Mouse (Mus musculus) hindbrain, embryonic 10.5 days (tissue): Measurements from ENCODE around the gene Mmp11. TPM values are rescaled to one million over a fixed set of nuclear protein-coding genes. Genes with fewer than 3 reads are reported as not detected.
A peak's percentile ranks its signal among the peaks of the same experiment; 100 is the strongest.

Experiments used
- DNase-seq: peaks from one replicate; pipeline ENCODE4 v3.0.0-alpha.2; 2017; ENCODE audit warnings: low spot score
- H3K27ac ChIP-seq: fragments of 300-500 bp; sonication (generic); 2 replicates; pipeline ENCODE4 v1.5.1; 2016; ENCODE audit warnings: mild to moderate bottlenecking, moderate library complexity
- H3K27me3 ChIP-seq: fragments of 300-500 bp; sonication (generic); 2 replicates; pipeline ENCODE4 v1.6.1; 2016; ENCODE audit warnings: mild to moderate bottlenecking; ENCODE audit not compliant: poor library complexity, insufficient read depth, severe bottlenecking
- H3K36me3 ChIP-seq: fragments of 300-500 bp; sonication (generic); 2 replicates; pipeline ENCODE4 v1.6.1; 2016; ENCODE audit warnings: mild to moderate bottlenecking, moderate library complexity
- H3K4me1 ChIP-seq: fragments of 300-500 bp; sonication (generic); replicated peaks from 2 replicates; pipeline ENCODE4 v1.6.1; 2016; ENCODE audit warnings: mild to moderate bottlenecking
- H3K4me3 ChIP-seq: fragments of 300-500 bp; sonication (generic); 2 replicates; pipeline ENCODE4 v1.5.1; 2016; ENCODE audit warnings: mild to moderate bottlenecking, moderate library complexity
- H3K9me3 ChIP-seq: fragments of 300-500 bp; sonication (generic); 2 replicates; pipeline ENCODE4 v1.6.1; 2016; ENCODE audit warnings: mild to moderate bottlenecking, moderate library complexity
- WGBS: fragments of 180-500 bp; shearing (Covaris S2); methylation state at CpG from one replicate; pipeline ENCODE4 v1.1.7; 2016; 5-methylcytosine and 5-hydroxymethylcytosine counted together
- polyA plus RNA-seq: library from polyadenylated mRNA; unstranded; fragments of >200 nt; fragmentation: Nextera tagmentation; extraction: Ambion mirVana; gene quantifications from 2 replicates; pipeline ENCODE4 v1.2.1, GENCODE M21; 2016

Gene Mmp11
- polyA plus RNA-seq, 1 experiment from 2014 or later = 41.3 TPM

GRCm38 (mm10) chr10:75932081-75932678 is 4.1 kb downstream of the Mmp11 start:
- Histone ChIP-seq H3K4me1 (peaks cover 49% of the 10 kb centered on the region), H3K9me3 (no peaks in the 10 kb centered on the region), H3K27me3 (peaks cover 84% of the 10 kb centered on the region), H3K27ac (peak overlapping the region; percentile 91), H3K36me3 (peaks cover 9% of the 10 kb centered on the region; the same call in 1 of the 2 replicates), H3K4me3 (peak overlapping the region; percentile 70)
- peak; percentile 78 for DNase-seq
- WGBS = 1% methylated on average over 44 of the region's 44 CpGs

GRCm38 (mm10) chr10:75931311-75931710 is 5.0 kb downstream of the Mmp11 start:
- H3K9me3 ChIP-seq = no peaks in the 10 kb centered on the region
- peaks cover 80% of the 10 kb centered on the region for H3K27me3 ChIP-seq
- WGBS = 19% methylated on average over 7 of the region's 7 CpGs
- H3K4me3 ChIP-seq = peak overlapping the region; percentile 70
- peaks cover 47% of the 10 kb centered on the region for H3K4me1 ChIP-seq
- H3K27ac ChIP-seq = peak overlapping the region; percentile 45; the same call in 1 of the 2 replicates
- peaks cover 17% of the 10 kb centered on the region for H3K36me3 ChIP-seq
- no peak for DNase-seq

GRCm38 (mm10) chr10:75930304-75930703 is 6.0 kb downstream of the Mmp11 start:
- no peaks in the 10 kb centered on the region for H3K9me3 ChIP-seq
- no peak overlapping the region; the same call in 1 of the 2 replicates for H3K4me3 ChIP-seq
- peaks cover 25% of the 10 kb centered on the region for H3K36me3 ChIP-seq
- no peak overlapping the region for H3K27ac ChIP-seq
- DNase-seq = no peak
- peaks cover 70% of the 10 kb centered on the region for H3K27me3 ChIP-seq
- WGBS = 39% methylated on average over 6 of the region's 6 CpGs
- H3K4me1 ChIP-seq = peaks cover 37% of the 10 kb centered on the region

- 73% methylated on average over 13 of the region's 13 CpGs for WGBS
- Histone ChIP-seq H3K36me3 (peaks cover 44% of the 10 kb centered on the region), H3K27ac (no peak overlapping the region), H3K9me3 (no peaks in the 10 kb centered on the region), H3K4me1 (peaks cover 29% of the 10 kb centered on the region), H3K27me3 (peaks cover 31% of the 10 kb centered on the region), H3K4me3 (no peak overlapping the region)
- no peak for DNase-seq
Measured at GRCm38 (mm10) chr10:75926396-75926795, 9.9 kb downstream of the Mmp11 start.

- peaks cover 49% of the 10 kb centered on the region for H3K36me3 ChIP-seq
- no peak for DNase-seq
- H3K4me1 ChIP-seq = peaks cover 31% of the 10 kb centered on the region
- no peak overlapping the region for H3K27ac ChIP-seq
- no peaks in the 10 kb centered on the region for H3K9me3 ChIP-seq
- WGBS = 69% methylated on average over 2 of the region's 2 CpGs
- H3K27me3 ChIP-seq = peaks cover 10% of the 10 kb centered on the region; the same call in 1 of the 2 replicates
- no peak overlapping the region for H3K4me3 ChIP-seq
Measured at GRCm38 (mm10) chr10:75924324-75924723, 12.0 kb downstream of the Mmp11 start.

- H3K27ac ChIP-seq = peak overlapping the region; percentile 98
- H3K4me1 ChIP-seq = peaks cover 49% of the 10 kb centered on the region
- DNase-seq = no peak
- WGBS = 7% methylated on average over 22 of the region's 22 CpGs
- H3K36me3 ChIP-seq = peaks cover 61% of the 10 kb centered on the region
- H3K27me3 ChIP-seq = 0 out of 2 replicates have a peak, but pooled peaks cover 5% of the 10 kb centered on the region
- no peaks in the 10 kb centered on the region for H3K9me3 ChIP-seq
- H3K4me3 ChIP-seq = peak overlapping the region; percentile 83
Measured at GRCm38 (mm10) chr10:75921726-75922560, 14.4 kb downstream of the Mmp11 start.

GRCm38 (mm10) chr10:75921026-75921725 is 15.1 kb downstream of the Mmp11 start, which contains the start of gene Smarcb1:
Gene Smarcb1 (minus strand): TSS chr10:75921617.
- Histone ChIP-seq H3K4me3 (peak within 1 kb of the TSS; percentile 83), H3K4me1 (peaks cover 49% of the 10 kb centered on the region), H3K27ac (peak within 1 kb of the TSS; percentile 98), H3K27me3 (no peaks in the 10 kb centered on the region), H3K9me3 (no peaks in the 10 kb centered on the region), H3K36me3 (peaks cover 61% of the 10 kb centered on the region)
- under 1% methylated on average over 76 of the region's 76 CpGs for WGBS
- peak; percentile 94 for DNase-seq

- H3K4me1 ChIP-seq = peaks cover 49% of the 10 kb centered on the region
- no peak for DNase-seq
- 0 out of 2 replicates have a peak overlapping the region, but pooled peaks have one; percentile 20 for H3K4me3 ChIP-seq
- H3K27ac ChIP-seq = peak overlapping the region; percentile 29; the same call in 1 of the 2 replicates
- H3K9me3 ChIP-seq = no peaks in the 10 kb centered on the region
- H3K36me3 ChIP-seq = peaks cover 65% of the 10 kb centered on the region
- 87% methylated on average over 5 of the region's 5 CpGs for WGBS
- no peaks in the 10 kb centered on the region for H3K27me3 ChIP-seq
Measured at GRCm38 (mm10) chr10:75919026-75919425, 17.3 kb downstream of the Mmp11 start.

- no peak for DNase-seq
- Histone ChIP-seq H3K4me1 (peaks cover 34% of the 10 kb centered on the region), H3K27ac (no peak overlapping the region), H3K27me3 (no peaks in the 10 kb centered on the region), H3K4me3 (no peak overlapping the region), H3K36me3 (peaks cover 78% of the 10 kb centered on the region), H3K9me3 (no peaks in the 10 kb centered on the region)
- 82% methylated on average over 8 of the region's 8 CpGs for WGBS
Measured at GRCm38 (mm10) chr10:75916840-75917239, 19.5 kb downstream of the Mmp11 start.

GRCm38 (mm10) chr10:75915557-75915956 is 20.7 kb downstream of the Mmp11 start:
- Histone ChIP-seq H3K4me1 (peaks cover 30% of the 10 kb centered on the region), H3K27me3 (no peaks in the 10 kb centered on the region), H3K36me3 (peaks cover 91% of the 10 kb centered on the region), H3K27ac (no peak overlapping the region), H3K4me3 (no peak overlapping the region), H3K9me3 (no peaks in the 10 kb centered on the region)
- WGBS = 93% methylated on average over 7 of the region's 7 CpGs
- no peak for DNase-seq

GRCm38 (mm10) chr10:75913013-75913589 is 23.2 kb downstream of the Mmp11 start:
- peaks cover 98% of the 10 kb centered on the region for H3K36me3 ChIP-seq
- no peaks in the 10 kb centered on the region for H3K27me3 ChIP-seq
- WGBS = 71% methylated on average over 6 of the region's 6 CpGs
- H3K27ac ChIP-seq = no peak overlapping the region
- H3K4me1 ChIP-seq = peaks cover 5% of the 10 kb centered on the region
- no peaks in the 10 kb centered on the region for H3K9me3 ChIP-seq
- H3K4me3 ChIP-seq = no peak overlapping the region
- DNase-seq = no peak

GRCm38 (mm10) chr10:75910698-75911097 is 25.6 kb downstream of the Mmp11 start:
- Histone ChIP-seq H3K36me3 (peaks cover 98% of the 10 kb centered on the region), H3K9me3 (no peaks in the 10 kb centered on the region), H3K4me3 (no peak overlapping the region), H3K27ac (no peak overlapping the region), H3K4me1 (no peaks in the 10 kb centered on the region), H3K27me3 (no peaks in the 10 kb centered on the region)
- DNase-seq = no peak
- 96% methylated on average over 2 of the region's 2 CpGs for WGBS
